Mouse (Mus musculus) ES-Bruce4 (cell line): Measurements from ENCODE around the gene Adarb2.

Experiments used
- CTCF ChIP-seq: IDR thresholded peaks from one replicate; pipeline ENCODE4 v1.8.1; 2011; ENCODE audit warnings: low read depth, low read length
- POLR2A ChIP-seq: IDR thresholded peaks from one replicate; pipeline ENCODE4 v1.8.1; 2011; ENCODE audit warnings: low read length; ENCODE audit not compliant: insufficient read depth

GRCm38 (mm10) chr13:8560485-8560884 lies 357.8 kb downstream of the Adarb2 start:
- no peak for TF ChIP-seq CTCF
- TF ChIP-seq POLR2A = no peak
